Mouse (Mus musculus): Measurements from ENCODE around the gene Ppp6c. TPM values are rescaled to one million over a fixed set of nuclear protein-coding genes. Genes with fewer than 3 reads are reported as not detected.

The Ppp6c gene
- total and polyA plus RNA-seq, 3 experiments, result 24.9 to 79.8 (median 68.7) TPM

GRCm38 (mm10) chr2:39217150-39217549 lies 9.1 kb downstream of the Ppp6c start:
- H3K4me2 ChIP-seq (ENCODE audit: insufficient read depth, low read depth, poor library complexity, severe bottlenecking), result no peak overlapping the region
- no peak for DNase-seq (ENCODE audit: extremely low read depth)
- TF ChIP-seq BHLHE40 (IDR thresholded peaks at IDR 0.05; ENCODE audit: low read depth, low read length) (no peak), POLR2A (IDR thresholded peaks at IDR 0.05; ENCODE audit: low read depth, low read length) (no peak), ZNF384 (IDR thresholded peaks at IDR 0.05; ENCODE audit: low read depth, low read length) (no peak), TBP (conservative IDR thresholded peaks at IDR 0.05; ENCODE audit: low read depth, low read length) (no peak), CTCF (conservative IDR thresholded peaks at IDR 0.05 in 1 of 2, IDR thresholded peaks at IDR 0.05 in 1 of 2; ENCODE audit: low read depth in 2 of 2, low read length in 2 of 2) (no peak)
- peaks cover 35% of the 10 kb centered on the region for H3K79me2 ChIP-seq (replicated peaks; ENCODE audit: control insufficient read depth, extremely low read depth, insufficient read depth, poor library complexity, severe bottlenecking)
- in situ Hi-C loops (cut with MboI; ENCODE audit: low pct_ligation_motif_present, low pct_unique_long_range_greater_than_20kb, low sequenced_read_pairs) (no loop called here), dilution Hi-C loops (cut with MboI; ENCODE audit: extremely low pct_ligation_motif_present, extremely low pct_unique_long_range_greater_than_20kb, low sequenced_read_pairs) (no loop called here)
- H3K4me1 ChIP-seq (ENCODE audit: control insufficient read depth in 1 of 2, insufficient read depth in 2 of 2), result peaks cover 0 to 8% of the 10 kb centered on the region in 2 experiments; a peak in 2 of 4 replicates
- peaks cover 0 to 11% of the 10 kb centered on the region in 2 experiments for H3K36me3 ChIP-seq (replicated peaks in 1 of 2; ENCODE audit: control insufficient read depth in 1 of 2, insufficient read depth in 1 of 2, low read length in 1 of 2)
- no peaks in the 10 kb centered on the region for H3K9me3 ChIP-seq (replicated peaks; ENCODE audit: low read length)
- H3K9ac ChIP-seq (ENCODE audit: insufficient read depth, low read depth), result no peak overlapping the region
- no peak overlapping the region for H3K4me3 ChIP-seq (replicated peaks in 1 of 3; ENCODE audit: low read depth in 2 of 3, low read length in 2 of 3, poor library complexity in 1 of 3)
- H3K27me3 ChIP-seq (replicated peaks), result no peaks in the 10 kb centered on the region
- H3K27ac ChIP-seq (ENCODE audit: insufficient read depth, low read depth), result no peak overlapping the region

- H3K36me3 ChIP-seq (replicated peaks in 1 of 2; ENCODE audit: control insufficient read depth in 1 of 2, insufficient read depth in 1 of 2, low read length in 1 of 2), result peaks cover 6 to 32% of the 10 kb centered on the region in 2 experiments
- dilution Hi-C loops (cut with MboI; ENCODE audit: extremely low pct_ligation_motif_present, extremely low pct_unique_long_range_greater_than_20kb, low sequenced_read_pairs) (no loop called here), in situ Hi-C loops (cut with MboI; ENCODE audit: low pct_ligation_motif_present, low pct_unique_long_range_greater_than_20kb, low sequenced_read_pairs) (no loop called here)
- no peaks in the 10 kb centered on the region for H3K27me3 ChIP-seq (replicated peaks)
- no peak overlapping the region for H3K4me2 ChIP-seq (ENCODE audit: insufficient read depth, low read depth, poor library complexity, severe bottlenecking)
- H3K4me1 ChIP-seq (ENCODE audit: control insufficient read depth in 1 of 2, insufficient read depth in 2 of 2), result peaks cover 0 to 8% of the 10 kb centered on the region in 2 experiments; a peak in 2 of 4 replicates
- H3K27ac ChIP-seq (ENCODE audit: insufficient read depth, low read depth), result no peak overlapping the region
- H3K9me3 ChIP-seq (replicated peaks; ENCODE audit: low read length), result no peaks in the 10 kb centered on the region
- peaks cover 8% of the 10 kb centered on the region for H3K79me2 ChIP-seq (replicated peaks; ENCODE audit: control insufficient read depth, extremely low read depth, insufficient read depth, poor library complexity, severe bottlenecking)
- no peak overlapping the region for H3K9ac ChIP-seq (ENCODE audit: insufficient read depth, low read depth)
- no peak for TF ChIP-seq POLR2AphosphoS2 (IDR thresholded peaks at IDR 0.05; ENCODE audit: low read depth, low read length)
- H3K4me3 ChIP-seq (replicated peaks in 1 of 3; ENCODE audit: low read depth in 2 of 3, low read length in 2 of 3, poor library complexity in 1 of 3), result no peak overlapping the region
- DNase-seq (ENCODE audit: extremely low read depth), result no peak
Observed at GRCm38 (mm10) chr2:39210738-39211137, 15.5 kb downstream of the Ppp6c start.

- H3K4me2 ChIP-seq (ENCODE audit: insufficient read depth, low read depth, poor library complexity, severe bottlenecking), result no peak overlapping the region
- H3K27me3 ChIP-seq (replicated peaks), result no peaks in the 10 kb centered on the region
- H3K79me2 ChIP-seq (replicated peaks; ENCODE audit: control insufficient read depth, extremely low read depth, insufficient read depth, poor library complexity, severe bottlenecking), result no peaks in the 10 kb centered on the region
- H3K4me3 ChIP-seq (replicated peaks in 1 of 3; ENCODE audit: low read depth in 2 of 3, low read length in 2 of 3, poor library complexity in 1 of 3), result no peak overlapping the region
- H3K9ac ChIP-seq (ENCODE audit: insufficient read depth, low read depth), result no peak overlapping the region
- H3K4me1 ChIP-seq (ENCODE audit: control insufficient read depth in 1 of 2, insufficient read depth in 2 of 2), result peaks cover 0 to 4% of the 10 kb centered on the region in 2 experiments; a peak in 1 of 4 replicates
- TF ChIP-seq TBP (conservative IDR thresholded peaks at IDR 0.05; ENCODE audit: low read depth, low read length), result no peak
- TF ChIP-seq NRF1 (IDR thresholded peaks at IDR 0.05; ENCODE audit: low read depth, low read length), result no peak
- TF ChIP-seq ELF1 (IDR thresholded peaks at IDR 0.05; ENCODE audit: low read depth, low read length), result no peak
- TF ChIP-seq IRF4 (IDR thresholded peaks at IDR 0.05; ENCODE audit: low read depth, low read length), result no peak
- no peak for TF ChIP-seq TCF12 (IDR thresholded peaks at IDR 0.05; ENCODE audit: low read depth, low read length)
- H3K9me3 ChIP-seq (replicated peaks; ENCODE audit: low read length), result no peaks in the 10 kb centered on the region
- no peak overlapping the region for H3K27ac ChIP-seq (ENCODE audit: insufficient read depth, low read depth)
- dilution Hi-C loops (cut with MboI; ENCODE audit: extremely low pct_ligation_motif_present, extremely low pct_unique_long_range_greater_than_20kb, low sequenced_read_pairs), result no loop called here
- peaks cover 11 to 66% of the 10 kb centered on the region in 2 experiments for H3K36me3 ChIP-seq (replicated peaks in 1 of 2; ENCODE audit: control insufficient read depth in 1 of 2, insufficient read depth in 1 of 2, low read length in 1 of 2)
- in situ Hi-C loops (cut with MboI; ENCODE audit: low pct_ligation_motif_present, low pct_unique_long_range_greater_than_20kb, low sequenced_read_pairs), result no loop called here
- peak; percentile 34 for DNase-seq (ENCODE audit: extremely low read depth)
Observed at GRCm38 (mm10) chr2:39203359-39203758, 22.9 kb downstream of the Ppp6c start.

All from CH12.LX (cell line).